Mouse (Mus musculus) kidney, embryonic 16.5 days (tissue): ENCODE data around the gene Tmprss4. TPM values are rescaled to one million over a fixed set of nuclear protein-coding genes. Genes with fewer than 3 reads are reported as not detected.

Source experiments
- ATAC-seq: fragments of 200-750 bp; cut with Nextera tagmentation; 2 replicates; pipeline ENCODE4 v1.8.0; 2017; ENCODE audit warnings: moderate TSS enrichment; ENCODE audit not compliant: low FRiP score, low TSS enrichment
- H3K27ac ChIP-seq: fragments of 300-500 bp; sonication (generic); 2 replicates; pipeline ENCODE4 v1.5.1; 2014; ENCODE audit warnings: low read length
- H3K27me3 ChIP-seq: fragments of 300-500 bp; sonication (generic); 2 replicates; pipeline ENCODE4 v1.6.1; 2014; ENCODE audit warnings: low read length, control low read depth, mixed read lengths; ENCODE audit not compliant: insufficient read depth
- H3K36me3 ChIP-seq: fragments of 300-500 bp; sonication (generic); 2 replicates; pipeline ENCODE4 v1.6.1; 2014; ENCODE audit warnings: low read length, control low read depth, mixed read lengths; ENCODE audit not compliant: insufficient read depth
- H3K4me1 ChIP-seq: fragments of 300-500 bp; sonication (generic); 2 replicates; pipeline ENCODE4 v1.6.1; 2014; ENCODE audit warnings: low read length, control low read depth, mixed read lengths; ENCODE audit not compliant: insufficient read depth
- H3K4me2 ChIP-seq: fragments of 300-500 bp; sonication (generic); replicated peaks from 2 replicates; pipeline ENCODE4 v1.6.1; 2014; ENCODE audit warnings: low read depth, low read length
- H3K4me3 ChIP-seq: fragments of 300-500 bp; sonication (generic); 2 replicates; pipeline ENCODE4 v1.5.1; 2014; ENCODE audit warnings: mild to moderate bottlenecking, low read length
- H3K9ac ChIP-seq: fragments of 300-500 bp; sonication (generic); replicated peaks from 2 replicates; pipeline ENCODE4 v1.6.1; 2014; ENCODE audit warnings: low read length
- H3K9me3 ChIP-seq: fragments of 300-500 bp; sonication (generic); 2 replicates; pipeline ENCODE4 v1.6.1; 2016; ENCODE audit warnings: low read length, control low read depth
- WGBS: fragments of 180-500 bp; shearing (Covaris S2); extraction: QIAGEN DNeasy Blood & Tissue Kit; methylation state at CpG from one replicate; pipeline ENCODE4 v1.1.7; 2014; 5-methylcytosine and 5-hydroxymethylcytosine counted together
- polyA plus RNA-seq: library from polyadenylated mRNA; unstranded; fragments of >200 nt; fragmentation: Nextera tagmentation; extraction: Ambion mirVana; gene quantifications from 2 replicates; pipeline ENCODE4 v1.2.1, GENCODE M21; 2015

Tmprss4 gene
- polyA plus RNA-seq, 1 experiment from 2014 or later, result 0.61 TPM

DNA sequence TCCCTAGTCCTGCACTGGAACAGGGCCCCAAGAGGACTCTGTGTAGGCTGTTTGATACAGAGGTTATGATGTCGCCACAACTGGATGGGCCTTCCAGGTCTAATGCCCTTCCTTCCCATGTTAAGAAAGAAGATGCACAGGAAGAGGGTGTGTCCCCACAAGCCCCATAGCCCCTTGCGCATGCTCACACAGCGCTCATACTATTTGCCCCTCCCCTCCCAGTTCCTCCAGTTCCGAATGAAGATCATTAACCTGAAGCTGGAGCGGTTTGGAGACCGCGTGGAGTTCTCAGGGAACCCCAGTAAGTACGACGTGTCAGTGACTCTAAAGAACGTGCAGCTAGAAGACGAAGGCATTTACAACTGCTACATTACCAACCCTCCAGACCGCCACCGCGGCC, 78.7 kb downstream of the Tmprss4 start:
- Histone ChIP-seq H3K4me3 (no peak overlapping the region), H3K4me2 (no peak overlapping the region), H3K4me1 (peaks cover 7% of the 10 kb centered on the region), H3K27ac (no peak overlapping the region), H3K9me3 (no peaks in the 10 kb centered on the region), H3K27me3 (no peaks in the 10 kb centered on the region), H3K36me3 (no peaks in the 10 kb centered on the region), H3K9ac (no peak overlapping the region)
- no peak for ATAC-seq
- WGBS, result 93% methylated on average over 14 of the region's 14 CpGs

Other genes starting within 250 kb of the Tmprss4 start
- 24.3 and 29.1 TPM in 2 replicates for gene Ube4a, start 238.5 kb downstream of the Tmprss4 start, polyA plus RNA-seq
- not detected in 2 replicates for gene Cd3g, start 223.7 kb downstream of the Tmprss4 start, polyA plus RNA-seq
- gene Cd3d, start 222.3 kb downstream of the Tmprss4 start, polyA plus RNA-seq, result not detected in 2 replicates
- not detected in 2 replicates for gene Cd3e, start 194.5 kb downstream of the Tmprss4 start, polyA plus RNA-seq
- gene Mpzl2, start 164.3 kb downstream of the Tmprss4 start, polyA plus RNA-seq, result 20.3 and 23.4 TPM in 2 replicates
- gene Mpzl3, start 148.9 kb downstream of the Tmprss4 start, polyA plus RNA-seq, result 3.2 and 3.7 TPM in 2 replicates
- 0.30 TPM in 1 of 2 replicates, not detected in the other for gene Jaml, start 124.9 kb downstream of the Tmprss4 start, polyA plus RNA-seq
- gene Scn2b, start 86.3 kb downstream of the Tmprss4 start, polyA plus RNA-seq, result 4.7 and 5.0 TPM in 2 replicates
- gene Scn4b, start 65.7 kb downstream of the Tmprss4 start, polyA plus RNA-seq, result 0.91 and 1.0 TPM in 2 replicates
- 0.15 TPM in 1 of 2 replicates, not detected in the other for gene BC049352, start 22.1 kb downstream of the Tmprss4 start, polyA plus RNA-seq
- 0.65 and 0.92 TPM in 2 replicates for gene Il10ra, start 65.1 kb upstream of the Tmprss4 start, polyA plus RNA-seq
- 0.33 and 0.36 TPM in 2 replicates for gene Tmprss13, start 115.0 kb upstream of the Tmprss4 start, polyA plus RNA-seq
- gene Fxyd6, start 166.1 kb upstream of the Tmprss4 start, polyA plus RNA-seq, result 184 and 189 TPM in 2 replicates
- gene Fxyd2, start 195.6 kb upstream of the Tmprss4 start, polyA plus RNA-seq, result 746 and 828 TPM in 2 replicates
- gene Dscaml1, start 222.5 kb upstream of the Tmprss4 start, polyA plus RNA-seq, result 0.17 and 0.37 TPM in 2 replicates